Mouse (Mus musculus) limb, embryonic 11.5 days (tissue): Measurements from ENCODE around the gene Pitpnm2. TPM values are rescaled to one million over a fixed set of nuclear protein-coding genes. Genes with fewer than 3 reads are reported as not detected.
A peak's percentile ranks its signal among the peaks of the same experiment; 100 is the strongest.

Experiments used
- ATAC-seq: fragments of 200-750 bp; cut with Nextera tagmentation; 2 replicates; pipeline ENCODE4 v1.8.0; 2017; ENCODE audit warnings: low read depth; ENCODE audit not compliant: insufficient number of reproducible peaks, low FRiP score, low TSS enrichment
- DNase-seq: peaks from one replicate; pipeline ENCODE4 v3.0.0-alpha.2; 2015; ENCODE audit warnings: low spot score
- H3K27ac ChIP-seq: fragments of 300-500 bp; sonication (generic); replicated peaks from 2 replicates; pipeline ENCODE4 v1.5.1; 2014; ENCODE audit warnings: low read depth, mild to moderate bottlenecking, low read length
- H3K27me3 ChIP-seq: fragments of 300-500 bp; sonication (generic); 2 replicates; pipeline ENCODE4 v1.6.1; 2014; ENCODE audit warnings: mild to moderate bottlenecking, low read length, mixed read lengths; ENCODE audit not compliant: control insufficient read depth, insufficient read depth
- H3K36me3 ChIP-seq: fragments of 300-500 bp; sonication (generic); 2 replicates; pipeline ENCODE4 v1.6.1; 2014; ENCODE audit warnings: mild to moderate bottlenecking, low read length, moderate library complexity, mixed read lengths; ENCODE audit not compliant: control insufficient read depth, insufficient read depth
- H3K4me1 ChIP-seq: fragments of 300-500 bp; sonication (generic); 2 replicates; pipeline ENCODE4 v1.6.1; 2014; ENCODE audit warnings: low read length, mixed read lengths; ENCODE audit not compliant: control insufficient read depth, insufficient read depth
- H3K4me2 ChIP-seq: fragments of 300-500 bp; sonication (generic); 2 replicates; pipeline ENCODE4 v1.6.1; 2014; ENCODE audit warnings: low read depth, mild to moderate bottlenecking, moderate library complexity; ENCODE audit not compliant: severe bottlenecking
- H3K4me3 ChIP-seq: fragments of 300-500 bp; sonication (generic); 2 replicates; pipeline ENCODE4 v1.5.1; 2014; ENCODE audit warnings: low read depth, low read length
- H3K9ac ChIP-seq: fragments of 300-500 bp; sonication (generic); 2 replicates; pipeline ENCODE4 v1.6.1; 2014; ENCODE audit warnings: mild to moderate bottlenecking, low read length
- H3K9me3 ChIP-seq: fragments of 300-500 bp; sonication (generic); 2 replicates; pipeline ENCODE4 v1.6.1; 2016; ENCODE audit warnings: low read length; ENCODE audit not compliant: control insufficient read depth
- WGBS: fragments of 180-500 bp; shearing (Covaris S2); extraction: QIAGEN DNeasy Blood & Tissue Kit; methylation state at CpG from one replicate; pipeline ENCODE4 v1.1.7; 2014; 5-methylcytosine and 5-hydroxymethylcytosine counted together
- polyA plus RNA-seq: library from polyadenylated mRNA; unstranded; fragments of >200 nt; fragmentation: Nextera tagmentation; extraction: Ambion mirVana; gene quantifications from 2 replicates; pipeline ENCODE4 v1.2.1, GENCODE M21; 2014

Pitpnm2 gene
- polyA plus RNA-seq, 1 experiment from 2014 or later: 3.4 TPM

DNA sequence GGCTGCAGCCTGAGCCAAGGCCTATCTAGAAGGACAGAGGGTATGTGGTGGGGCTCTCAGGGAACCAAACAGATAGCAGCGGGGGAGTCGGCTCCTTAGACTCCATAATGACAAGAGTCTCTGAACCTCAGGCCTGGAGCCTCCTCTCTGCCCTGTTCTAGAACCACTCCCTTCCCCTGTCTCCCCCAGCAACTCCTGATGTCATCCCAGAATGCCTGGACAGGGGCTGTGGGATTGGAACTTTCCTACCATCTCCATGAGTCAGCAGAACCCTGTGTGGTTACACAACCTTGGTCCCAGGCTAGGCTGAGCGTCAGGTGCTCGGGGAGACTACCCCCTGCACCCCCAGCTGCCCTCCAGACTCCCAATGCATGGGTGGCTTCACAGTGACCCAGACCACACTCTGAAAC, 60.0 kb downstream of the Pitpnm2 start:
- no peak for ATAC-seq

DNA sequence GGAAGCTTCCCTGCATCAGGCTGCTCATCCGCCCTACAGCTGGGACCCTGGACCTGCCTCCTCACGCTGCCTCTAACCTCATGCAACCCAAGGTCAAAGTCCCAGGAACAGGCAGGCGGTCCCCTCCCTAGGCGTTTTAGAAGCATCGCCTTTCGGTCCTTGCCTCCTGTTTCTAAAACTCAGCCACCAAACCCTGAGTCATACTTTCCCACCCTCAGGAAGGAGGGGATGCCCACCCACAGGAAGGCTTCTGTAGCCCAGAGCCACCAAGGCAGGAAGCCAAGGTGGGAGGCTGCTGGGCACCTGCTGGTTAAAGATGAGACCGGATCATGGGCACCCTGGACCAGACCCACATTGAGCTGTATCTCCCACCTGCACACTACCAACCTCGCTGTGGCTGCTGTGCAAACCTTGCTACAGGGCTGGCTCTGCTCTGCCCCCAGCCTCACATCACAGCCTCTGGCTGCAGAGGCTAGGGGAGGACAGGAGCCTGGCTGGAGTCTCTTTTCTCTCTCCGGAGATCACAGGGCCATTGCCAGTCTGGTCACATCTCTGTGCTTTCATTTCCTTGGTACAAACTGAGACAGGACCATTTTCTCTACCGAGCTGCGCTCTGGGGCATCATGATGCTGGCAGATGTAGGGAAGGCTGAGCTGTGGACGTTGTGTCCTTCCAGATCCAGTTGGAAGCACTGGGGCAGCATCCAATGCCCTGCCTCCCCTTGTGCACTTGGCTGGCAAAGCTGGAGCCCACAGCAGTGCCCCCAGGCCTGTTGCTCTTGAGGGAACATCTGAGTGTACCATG, 61.9 kb downstream of the Pitpnm2 start:
- Histone ChIP-seq H3K36me3 (no peaks in the 10 kb centered on the region), H3K9me3 (no peaks in the 10 kb centered on the region), H3K9ac (no peak overlapping the region; the same call in 1 of the 2 replicates), H3K27me3 (no peaks in the 10 kb centered on the region), H3K4me3 (no peak overlapping the region), H3K4me2 (peak overlapping the region; percentile 31; the same call in 1 of the 2 replicates), H3K27ac (no peak overlapping the region), H3K4me1 (peaks cover 18% of the 10 kb centered on the region)
- ATAC-seq (no peak), DNase-seq (no peak)
- WGBS: 60% methylated on average over 12 of the region's 12 CpGs

More for the DNA sequence above, 60.0 kb downstream of the Pitpnm2 start:
- Histone ChIP-seq H3K36me3 (no peaks in the 10 kb centered on the region), H3K9ac (no peak overlapping the region), H3K27ac (no peak overlapping the region), H3K9me3 (no peaks in the 10 kb centered on the region), H3K27me3 (no peaks in the 10 kb centered on the region), H3K4me1 (peaks cover 21% of the 10 kb centered on the region), H3K4me3 (no peak overlapping the region), H3K4me2 (no peak overlapping the region)
- 90% methylated on average over 4 of the region's 4 CpGs for WGBS
- no peak for DNase-seq

DNA sequence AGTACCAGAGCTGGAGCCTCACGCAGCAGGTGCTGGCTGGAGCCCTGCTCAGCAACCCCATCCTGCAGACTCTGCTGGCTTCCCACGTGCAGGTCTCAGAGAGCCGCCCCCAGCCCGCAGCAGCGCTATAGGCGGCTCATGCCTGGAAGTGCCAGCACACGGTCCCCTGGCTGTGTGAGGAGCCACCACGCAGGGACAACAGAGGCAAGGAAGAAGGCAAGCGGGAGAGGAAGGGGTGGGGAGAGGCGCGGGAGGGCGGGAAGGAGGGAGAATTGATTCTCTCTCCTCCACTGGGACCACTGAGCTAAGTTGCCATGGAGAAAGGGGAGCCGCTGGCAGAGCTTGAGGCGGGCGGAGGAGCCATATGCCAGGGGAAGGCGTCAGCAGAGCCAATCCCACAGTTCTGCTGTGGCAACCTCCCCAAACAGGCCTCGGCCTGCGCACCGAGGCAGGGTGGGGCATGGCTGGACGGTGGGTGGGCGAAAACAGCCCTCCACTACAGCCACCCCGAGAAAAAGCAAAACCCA, 62.5 kb downstream of the Pitpnm2 start:
- Histone ChIP-seq H3K27ac (no peak overlapping the region), H3K9ac (no peak overlapping the region; the same call in 1 of the 2 replicates), H3K4me1 (peaks cover 18% of the 10 kb centered on the region), H3K27me3 (no peaks in the 10 kb centered on the region), H3K36me3 (no peaks in the 10 kb centered on the region), H3K4me2 (peak overlapping the region; percentile 31; the same call in 1 of the 2 replicates), H3K4me3 (no peak overlapping the region), H3K9me3 (no peaks in the 10 kb centered on the region)
- no peak for ATAC-seq
- DNase-seq: no peak
- WGBS: 14% methylated on average over 22 of the region's 22 CpGs

GRCm38 (mm10) chr5:124186465-124186854, 63.1 kb downstream of the Pitpnm2 start:
- 63% methylated on average over 10 of the region's 10 CpGs for WGBS
- Histone ChIP-seq H3K4me2 (no peak overlapping the region), H3K27me3 (no peaks in the 10 kb centered on the region), H3K27ac (no peak overlapping the region), H3K36me3 (no peaks in the 10 kb centered on the region), H3K9me3 (no peaks in the 10 kb centered on the region), H3K4me1 (peaks cover 18% of the 10 kb centered on the region), H3K4me3 (no peak overlapping the region), H3K9ac (no peak overlapping the region)
- ATAC-seq (no peak), DNase-seq (no peak)

GRCm38 (mm10) chr5:124185706-124186464, 63.7 kb downstream of the Pitpnm2 start:
- no peak overlapping the region for H3K4me3 ChIP-seq
- H3K9me3 ChIP-seq: no peaks in the 10 kb centered on the region
- no peak overlapping the region for H3K4me2 ChIP-seq
- H3K27ac ChIP-seq: no peak overlapping the region
- WGBS: 73% methylated on average over 15 of the region's 15 CpGs
- peaks cover 18% of the 10 kb centered on the region for H3K4me1 ChIP-seq
- no peaks in the 10 kb centered on the region for H3K36me3 ChIP-seq
- no peak for ATAC-seq
- no peak overlapping the region for H3K9ac ChIP-seq
- no peaks in the 10 kb centered on the region for H3K27me3 ChIP-seq
- DNase-seq: no peak

- Histone ChIP-seq H3K9ac (no peak overlapping the region), H3K27ac (no peak overlapping the region), H3K36me3 (no peaks in the 10 kb centered on the region), H3K4me2 (no peak overlapping the region), H3K4me1 (peaks cover 18% of the 10 kb centered on the region), H3K27me3 (no peaks in the 10 kb centered on the region), H3K4me3 (no peak overlapping the region), H3K9me3 (no peaks in the 10 kb centered on the region)
- WGBS: 23% methylated on average over 15 of the region's 15 CpGs
- ATAC-seq: no peak
- no peak for DNase-seq
These were observed 64.5 kb downstream of the Pitpnm2 start for GRCm38 (mm10) chr5:124184898-124185701.

DNA sequence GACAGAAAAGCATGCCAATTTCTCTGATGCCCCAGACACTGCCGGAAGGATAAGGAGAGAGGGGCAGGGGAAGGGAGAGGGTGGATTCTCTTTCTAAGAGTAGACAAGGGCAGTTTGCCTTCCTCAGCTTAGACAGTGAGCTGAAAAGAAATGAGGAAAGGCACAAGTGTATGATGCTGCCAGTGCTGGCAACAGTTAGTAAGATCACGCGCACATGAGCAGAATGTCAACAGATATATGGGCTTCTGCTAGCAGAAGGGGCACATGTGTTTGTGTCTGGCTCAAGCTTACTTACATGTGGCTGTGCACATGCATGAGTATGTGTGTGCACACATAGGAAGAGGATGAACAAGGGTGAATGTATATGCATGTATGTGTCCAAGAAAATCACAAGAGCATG, 65.4 kb downstream of the Pitpnm2 start:
- no peak overlapping the region for H3K9ac ChIP-seq
- no peaks in the 10 kb centered on the region for H3K27me3 ChIP-seq
- no peak overlapping the region for H3K4me2 ChIP-seq
- DNase-seq (no peak), ATAC-seq (no peak)
- WGBS: 92% methylated on average over 3 of the region's 3 CpGs
- H3K4me1 ChIP-seq: peaks cover 18% of the 10 kb centered on the region
- H3K9me3 ChIP-seq: no peaks in the 10 kb centered on the region
- H3K4me3 ChIP-seq: no peak overlapping the region
- H3K36me3 ChIP-seq: no peaks in the 10 kb centered on the region
- H3K27ac ChIP-seq: no peak overlapping the region

GRCm38 (mm10) chr5:124182642-124183041, 66.9 kb downstream of the Pitpnm2 start:
- Histone ChIP-seq H3K4me3 (no peak overlapping the region), H3K9ac (no peak overlapping the region), H3K4me2 (no peak overlapping the region), H3K9me3 (no peaks in the 10 kb centered on the region), H3K27me3 (no peaks in the 10 kb centered on the region), H3K4me1 (peaks cover 18% of the 10 kb centered on the region), H3K27ac (no peak overlapping the region), H3K36me3 (no peaks in the 10 kb centered on the region)
- no peak for ATAC-seq
- no peak for DNase-seq
- WGBS: 89% methylated on average over 7 of the region's 7 CpGs
